Mouse (Mus musculus) pancreas, adult 10 weeks (tissue): ENCODE data around the gene Prpf31. TPM values are rescaled to one million over a fixed set of nuclear protein-coding genes. Genes with fewer than 3 reads are reported as not detected.

Experiments
- polyA plus RNA-seq: library from polyadenylated mRNA; stranded (reverse); fragments of 350-450 nt; fragmentation: Illumina TruSeq; extraction: RNeasy Lipid Tissue Mini Kit (QIAGEN cat#74804); gene quantifications from one replicate; pipeline ENCODE4 v1.2.3, GENCODE M21; 2015; ENCODE audit warnings: low read depth, low replicate concordance; ENCODE audit not compliant: insufficient read depth

Prpf31 gene
- polyA plus RNA-seq: 3.9 TPM

DNA sequence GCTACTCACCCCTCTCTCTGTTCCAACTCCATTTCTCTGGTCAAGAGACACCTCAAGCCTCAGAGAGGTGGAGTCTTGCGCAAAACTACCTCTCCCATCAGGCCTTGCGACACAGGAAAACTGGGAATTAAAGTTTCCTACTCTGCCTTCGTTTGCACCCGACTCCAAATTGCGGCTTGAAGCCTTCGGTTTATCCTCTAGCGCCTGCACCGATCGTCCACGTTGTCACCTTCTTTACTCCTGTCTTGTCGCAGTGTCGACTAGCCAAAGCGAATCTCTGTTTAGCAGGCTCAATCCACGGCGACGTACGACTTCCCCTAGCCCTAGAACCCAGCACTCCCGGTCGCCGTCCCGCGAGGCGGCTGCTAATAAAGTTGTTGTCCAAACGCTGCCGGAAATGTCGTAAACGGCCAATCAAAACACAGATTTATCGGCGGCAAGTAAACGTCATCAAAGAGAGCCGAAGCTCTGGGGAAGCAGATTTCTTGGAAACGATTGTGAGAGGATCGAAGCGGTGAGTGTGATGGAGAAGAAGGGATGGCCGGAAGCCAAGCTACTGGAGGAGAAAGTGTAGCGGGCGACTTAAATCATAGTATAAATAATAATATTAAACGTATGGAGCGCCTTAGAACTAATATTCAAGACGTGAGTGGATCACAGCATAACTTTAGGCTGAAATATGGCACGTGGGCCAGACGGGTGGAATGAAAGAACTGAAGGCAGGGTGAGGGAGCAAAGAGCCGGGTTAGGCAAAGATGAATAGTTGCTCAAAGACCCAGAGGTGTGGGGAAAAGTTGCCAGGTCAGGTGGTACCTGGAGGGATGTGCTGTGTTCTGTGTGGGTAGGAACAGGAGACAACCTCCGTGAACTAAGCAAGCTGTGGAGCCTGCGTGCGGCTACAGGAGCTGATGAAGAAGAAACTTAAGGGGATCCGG is at the start of gene Prpf31, which contains the start of gene Tfpt:
Prpf31 (plus strand) TSS at position 443 of the 935 bp plus-strand sequence.
Tfpt (minus strand) TSS at position 387 of the 935 bp plus-strand sequence.

DNA sequence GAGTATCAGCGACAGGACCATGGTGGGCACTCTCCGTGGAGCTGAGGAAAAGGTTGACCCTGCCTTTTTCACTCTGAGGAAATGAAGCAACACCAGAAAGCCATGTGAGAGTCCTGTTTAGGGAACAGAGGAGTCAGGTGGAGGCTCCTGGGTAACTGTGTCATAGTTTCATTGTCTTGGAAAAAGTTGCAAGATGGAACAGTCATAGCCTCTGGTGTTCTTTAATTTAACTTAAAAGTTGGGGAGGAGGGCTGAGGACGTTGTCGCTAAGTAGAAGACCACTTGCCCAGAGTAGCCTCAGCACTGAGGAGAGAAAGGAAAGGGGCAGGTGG is 13.8 kb upstream of the Prpf31 start, which contains the start of gene Oscar:
Oscar (minus strand) TSS at position 101 of the 332 bp plus-strand sequence.

DNA sequence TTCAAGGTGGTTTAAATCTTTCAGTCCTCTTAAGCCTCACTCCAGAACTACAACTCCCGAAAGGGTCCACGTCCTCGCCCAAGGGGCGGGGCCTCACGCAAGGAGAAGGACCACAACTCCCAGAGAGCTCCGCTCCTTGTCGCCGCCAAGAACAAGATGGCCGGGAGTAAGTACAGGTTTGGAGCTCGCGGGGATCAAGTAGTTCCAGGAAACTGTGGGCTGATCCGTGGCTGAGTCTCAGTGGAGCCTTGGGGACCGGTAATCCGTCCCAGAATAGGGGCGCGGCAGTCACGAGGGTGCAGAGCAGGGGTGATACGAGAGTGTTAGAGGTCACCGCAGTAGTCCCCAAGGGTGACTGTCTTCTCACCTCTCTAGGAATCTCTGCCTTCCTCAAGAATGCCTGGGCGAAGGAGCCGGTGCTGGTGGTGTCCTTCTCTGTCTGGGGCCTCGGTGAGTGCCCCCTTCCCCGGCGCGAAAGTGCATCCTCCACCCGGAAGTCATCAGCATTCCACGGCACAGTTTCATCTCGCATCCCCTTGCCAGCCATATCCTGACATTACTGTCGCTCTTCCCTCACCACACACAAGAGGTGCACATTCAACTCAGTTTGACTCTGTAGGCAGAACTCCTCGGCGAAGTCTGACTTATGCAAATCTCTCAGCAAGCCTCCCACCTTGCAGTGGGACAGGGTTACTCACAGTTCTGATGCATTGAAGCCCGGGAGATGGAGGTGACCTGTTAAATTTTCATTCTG is 12.4 kb upstream of the Prpf31 start, which contains the start of gene Ndufa3:
Ndufa3 (plus strand) TSS at position 132 of the 754 bp plus-strand sequence.

DNA sequence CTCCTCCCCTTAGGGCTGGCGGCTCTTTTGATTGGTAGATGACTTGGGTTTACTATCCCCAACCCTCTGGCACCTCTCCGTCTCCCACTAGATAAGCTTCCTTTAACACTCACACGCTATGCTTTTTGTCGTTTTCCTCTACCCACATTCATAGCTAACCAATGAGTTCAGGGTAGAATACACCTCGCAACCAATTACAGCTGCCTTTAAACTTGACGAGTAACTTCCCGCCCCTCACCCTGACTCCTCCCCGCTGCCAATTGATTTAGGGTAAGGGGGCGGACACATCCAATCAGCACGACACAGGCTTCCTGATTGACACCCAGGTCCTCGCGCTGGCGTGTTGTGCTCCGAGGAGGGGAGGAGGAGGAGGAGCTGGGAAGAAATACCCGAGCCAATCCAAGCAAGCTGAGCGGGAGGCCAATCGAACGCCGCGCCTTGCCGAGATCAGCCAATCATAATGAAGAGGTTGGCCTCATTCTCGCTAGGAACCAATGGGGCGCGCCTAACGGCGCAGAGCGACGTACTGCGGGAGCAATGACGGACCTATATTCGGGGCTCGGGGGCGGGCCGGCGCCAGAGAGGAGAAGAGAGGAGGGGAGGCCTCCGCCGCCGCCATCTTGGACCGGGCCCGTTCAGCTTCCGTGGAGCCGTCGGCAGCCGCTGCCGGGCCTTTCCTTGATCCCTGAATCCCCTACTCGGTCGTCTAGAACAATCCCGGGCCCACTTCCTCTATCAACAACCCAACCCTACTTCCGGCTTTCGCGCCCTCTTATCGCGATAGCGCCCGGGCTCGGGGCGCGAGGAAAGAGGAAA is 15.1 kb downstream of the Prpf31 start, which contains the start of gene Cnot3:
Cnot3 (plus strand) TSS at position 597 of the 816 bp plus-strand sequence.

DNA sequence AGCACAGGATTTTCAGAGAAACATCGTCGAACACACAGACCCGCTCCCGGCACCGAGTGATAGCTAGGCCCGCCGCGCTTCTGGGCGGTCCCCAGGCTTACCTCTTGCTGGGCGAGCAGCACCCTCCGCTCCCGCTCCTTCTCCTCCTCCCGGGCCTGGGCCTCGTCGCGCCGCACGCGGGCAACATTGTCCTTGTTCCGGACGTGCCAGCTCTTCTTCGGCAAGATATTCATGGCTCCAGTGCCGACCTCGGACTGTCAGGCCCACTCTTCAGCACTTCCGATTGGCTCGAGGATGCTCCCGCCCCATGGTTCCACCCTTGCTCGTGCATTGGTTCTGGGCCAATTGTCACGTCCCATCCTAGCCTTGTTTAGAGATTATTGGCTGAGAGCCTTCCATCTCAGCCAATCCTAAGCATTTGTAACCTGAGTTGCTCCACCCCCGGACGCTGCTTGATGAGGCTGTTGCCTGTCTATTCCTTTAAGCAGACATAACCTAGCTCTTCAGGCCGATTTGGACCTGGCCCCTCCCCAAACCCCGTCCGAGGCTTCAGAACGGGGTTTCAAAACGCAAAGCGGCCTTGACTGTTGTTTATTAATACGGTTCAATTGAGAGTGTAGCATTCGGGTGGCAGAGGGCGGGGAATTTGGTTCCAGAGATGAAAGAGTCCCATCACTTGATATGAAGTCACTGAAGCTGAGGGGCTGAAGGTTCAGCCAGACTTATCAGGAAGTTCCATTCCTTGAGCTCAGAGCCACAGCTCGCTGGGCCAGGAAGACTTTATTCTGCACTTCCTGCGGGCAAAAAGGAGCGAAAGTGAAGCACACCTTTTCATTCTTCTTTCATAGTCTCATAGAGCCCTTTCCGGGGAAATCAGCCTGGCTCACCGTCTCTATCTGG is 35.7 kb downstream of the Prpf31 start, which contains the start of gene Leng1:
Leng1 (minus strand) TSS at position 626 of the 900 bp plus-strand sequence.

DNA sequence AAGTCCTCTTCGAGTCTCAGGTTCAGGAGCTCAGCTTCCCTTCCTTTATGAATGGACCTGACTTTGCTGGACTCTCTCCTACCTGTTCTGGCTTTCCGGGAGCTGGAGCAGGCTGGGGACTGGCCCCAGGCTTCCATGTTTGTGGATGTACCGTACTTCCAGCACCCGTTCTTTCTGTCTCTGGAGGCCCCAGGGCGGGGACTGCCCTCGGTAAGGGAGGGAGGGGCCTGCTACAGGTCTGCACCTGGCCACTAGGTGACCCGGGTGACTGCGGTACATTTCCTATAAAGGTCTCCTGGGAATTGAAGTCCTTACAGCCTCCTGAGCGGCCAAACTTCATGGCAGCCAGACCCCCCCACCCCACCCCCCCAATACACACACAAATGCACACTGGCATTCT is 47.6 kb downstream of the Prpf31 start, which contains the start of gene Tmc4:
Tmc4 (minus strand) TSS at position 212 of the 400 bp plus-strand sequence.

Other genes starting within 250 kb of the Prpf31 start
- not detected for gene Cacng8, start 239.3 kb upstream of the Prpf31 start, polyA plus RNA-seq
- not detected for gene Cacng6, start 205.8 kb upstream of the Prpf31 start, polyA plus RNA-seq
- not detected for gene Tarm1, start 127.4 kb upstream of the Prpf31 start, polyA plus RNA-seq
- gene Oscar, start 13.8 kb upstream of the Prpf31 start, polyA plus RNA-seq: not detected
- 110 TPM for gene Ndufa3, start 12.6 kb upstream of the Prpf31 start, polyA plus RNA-seq
- 15.5 TPM for gene Tfpt, start 56 bp upstream of the Prpf31 start, polyA plus RNA-seq
- 25.2 TPM for gene Cnot3, start 15.3 kb downstream of the Prpf31 start, polyA plus RNA-seq
- gene Leng1, start 35.9 kb downstream of the Prpf31 start, polyA plus RNA-seq: 3.3 TPM
- gene Tmc4, start 47.6 kb downstream of the Prpf31 start, polyA plus RNA-seq: 29.4 TPM
- 16.7 TPM for gene Tsen34, start 62.9 kb downstream of the Prpf31 start, polyA plus RNA-seq
- 9.2 TPM for gene Mboat7, start 63.5 kb downstream of the Prpf31 start, polyA plus RNA-seq
- 485 TPM for gene Rps9, start 74.0 kb downstream of the Prpf31 start, polyA plus RNA-seq
- 2.6 TPM for gene Pirb, start 90.4 kb downstream of the Prpf31 start, polyA plus RNA-seq
- not detected for gene Gm15448, start 195.7 kb downstream of the Prpf31 start, polyA plus RNA-seq
- gene Pira2, start 215.1 kb downstream of the Prpf31 start, polyA plus RNA-seq: not detected